Mouse (Mus musculus): Measurements from ENCODE around the gene 1700069L16Rik. TPM values are rescaled to one million over a fixed set of nuclear protein-coding genes. Genes with fewer than 3 reads are reported as not detected.

The 1700069L16Rik gene
- polyA plus RNA-seq, 1 experiment from 2014 or later = not detected

DNA sequence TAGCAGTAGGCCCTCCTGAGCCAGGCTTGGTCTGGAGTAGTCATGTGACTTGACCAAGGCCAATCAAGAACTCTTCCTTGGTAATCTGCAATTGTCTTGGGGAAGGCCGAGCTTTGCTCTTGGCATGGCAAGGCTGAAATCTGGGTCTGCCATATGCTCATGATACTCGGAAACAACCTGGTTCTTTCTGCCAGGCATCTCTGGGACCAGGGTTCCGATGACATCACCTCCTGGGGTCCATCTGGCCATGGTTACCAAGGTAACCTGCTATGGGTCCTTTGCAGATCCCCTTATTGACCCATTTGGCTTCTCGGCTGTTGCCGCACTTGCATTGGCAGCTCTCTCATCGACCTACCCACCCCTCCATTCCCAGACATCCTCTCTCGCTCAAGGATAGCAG is 3.4 kb upstream of the 1700069L16Rik start:
- Histone ChIP-seq H3K4me3 (no peak overlapping the region), H3K4me1 (replicated peaks) (peaks cover 18% of the 10 kb centered on the region), H3K27ac (no peak overlapping the region), H3K36me3 (no peaks in the 10 kb centered on the region), H3K9ac (no peak overlapping the region), H3K4me2 (no peak overlapping the region), H3K27me3 (peaks cover 8% of the 10 kb centered on the region), H3K9me3 (no peaks in the 10 kb centered on the region)
- WGBS = 77% methylated on average over 7 of the region's 7 CpGs
- no peak for ATAC-seq (ENCODE audit: low FRiP score)

DNA sequence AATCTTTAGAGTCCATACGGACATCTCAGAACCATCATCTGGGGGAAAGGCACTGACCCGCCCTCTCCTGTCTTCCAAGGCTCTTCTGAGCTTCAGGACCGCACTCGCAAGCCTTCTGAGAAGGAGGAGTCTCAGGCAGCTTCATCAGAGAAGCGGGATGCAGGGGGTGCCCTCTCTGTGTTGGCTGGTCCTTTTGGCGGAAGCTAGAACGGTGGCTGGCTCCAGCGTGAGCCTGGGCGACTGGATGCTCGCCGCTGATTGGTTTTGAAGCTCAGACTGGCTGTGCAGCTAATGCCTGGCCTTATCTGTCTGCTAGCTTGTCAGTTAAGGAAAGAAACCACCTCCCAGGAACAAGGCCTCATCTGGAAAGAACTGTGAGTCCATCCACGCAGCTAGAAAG is 2.7 kb upstream of the 1700069L16Rik start:
- no peak for ATAC-seq (ENCODE audit: low FRiP score)
- H3K9me3 ChIP-seq = no peaks in the 10 kb centered on the region
- no peak overlapping the region for H3K27ac ChIP-seq
- no peak overlapping the region for H3K4me2 ChIP-seq
- WGBS = 73% methylated on average over 12 of the region's 12 CpGs
- no peak overlapping the region for H3K4me3 ChIP-seq
- no peak overlapping the region for H3K9ac ChIP-seq
- H3K36me3 ChIP-seq = no peaks in the 10 kb centered on the region
- H3K4me1 ChIP-seq (replicated peaks) = peaks cover 18% of the 10 kb centered on the region
- peaks cover 8% of the 10 kb centered on the region for H3K27me3 ChIP-seq

DNA sequence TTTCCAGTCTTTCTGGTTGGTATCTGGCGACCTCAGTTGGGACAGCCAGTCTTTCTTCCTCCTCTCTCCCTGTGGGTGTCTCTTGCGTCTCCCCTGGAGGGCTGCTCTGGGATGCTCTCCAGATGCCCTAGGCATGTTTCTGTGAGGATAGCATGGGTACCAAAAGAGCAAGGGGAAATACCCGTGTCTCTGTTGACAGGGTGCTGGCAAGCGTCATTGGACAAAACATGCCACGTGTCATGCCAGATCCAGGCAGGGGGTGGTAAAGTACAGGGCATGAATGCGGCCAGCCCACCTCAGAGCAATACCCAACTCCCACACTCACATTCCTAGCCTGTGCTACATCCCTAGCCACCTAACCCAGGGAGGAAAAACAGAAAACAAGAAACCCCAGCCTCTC is 2.0 kb upstream of the 1700069L16Rik start:
- Histone ChIP-seq H3K4me3 (no peak overlapping the region), H3K4me1 (replicated peaks) (peaks cover 18% of the 10 kb centered on the region), H3K9ac (no peak overlapping the region), H3K36me3 (no peaks in the 10 kb centered on the region), H3K9me3 (no peaks in the 10 kb centered on the region), H3K4me2 (no peak overlapping the region), H3K27me3 (peaks cover 8% of the 10 kb centered on the region), H3K27ac (no peak overlapping the region)
- WGBS = 81% methylated on average over 6 of the region's 6 CpGs
- ATAC-seq (ENCODE audit: low FRiP score) = no peak

DNA sequence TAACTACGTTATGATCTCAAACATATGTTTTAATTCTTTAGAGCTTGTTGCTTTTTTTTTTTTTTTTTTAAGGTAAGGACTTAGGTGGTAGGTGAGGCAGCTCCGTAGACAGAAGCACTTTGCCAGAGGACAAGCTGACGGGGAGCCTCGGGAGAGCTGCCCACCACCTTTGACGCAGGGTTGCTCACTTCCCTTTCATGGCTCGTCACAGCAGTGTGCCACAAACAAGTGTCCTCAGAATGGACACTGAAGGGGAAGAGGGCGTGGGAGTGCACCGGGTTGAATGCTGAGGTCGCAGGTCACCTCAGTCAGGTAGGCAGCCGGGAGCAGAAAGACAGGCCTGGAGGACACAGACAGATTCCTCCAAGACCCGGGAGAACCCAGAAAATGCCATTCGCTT is 845 bp upstream of the 1700069L16Rik start:
- peaks cover 13% of the 10 kb centered on the region for H3K4me1 ChIP-seq (replicated peaks)
- ATAC-seq (ENCODE audit: low FRiP score) = no peak
- WGBS = 63% methylated on average over 12 of the region's 12 CpGs

DNA sequence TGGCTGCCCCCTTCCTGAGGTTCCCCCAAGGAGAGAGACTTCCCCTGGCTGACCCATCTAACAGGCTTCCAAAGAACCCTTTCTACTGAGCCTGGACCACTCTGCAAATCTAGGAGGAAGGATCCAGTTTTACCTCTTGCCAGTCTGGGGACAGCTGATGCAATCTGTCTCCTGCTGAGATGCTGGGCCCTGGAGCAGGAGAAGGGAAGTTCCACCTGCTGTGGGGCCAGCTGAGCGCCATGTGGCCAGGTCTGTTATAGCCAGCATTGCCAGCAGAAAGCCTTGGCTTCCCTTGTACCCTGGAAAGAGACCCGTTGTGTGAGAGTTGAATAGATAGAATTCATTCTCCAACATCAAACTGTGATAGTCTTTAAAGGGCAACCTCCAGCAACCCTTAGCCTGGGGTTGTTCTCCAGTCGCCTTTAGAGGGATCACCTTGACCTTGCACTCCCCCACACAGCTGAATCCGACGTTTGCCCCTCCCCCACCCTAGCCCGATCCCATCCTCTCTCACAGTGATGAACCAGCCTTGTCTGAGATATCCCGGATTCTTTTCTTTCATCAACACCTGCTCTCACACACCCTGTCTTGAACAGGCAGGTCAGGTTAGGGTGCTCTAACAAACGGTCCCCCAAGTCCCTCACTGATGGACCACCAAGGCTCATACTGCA is 870 bp downstream of the 1700069L16Rik start:
- H3K9ac ChIP-seq = no peak overlapping the region
- ATAC-seq (ENCODE audit: low FRiP score) = no peak
- no peaks in the 10 kb centered on the region for H3K9me3 ChIP-seq
- WGBS = 34% methylated on average over 8 of the region's 8 CpGs
- no peak overlapping the region for H3K4me3 ChIP-seq
- H3K36me3 ChIP-seq = no peaks in the 10 kb centered on the region
- H3K27ac ChIP-seq = no peak overlapping the region
- H3K4me1 ChIP-seq (replicated peaks) = peaks cover 21% of the 10 kb centered on the region
- H3K4me2 ChIP-seq = no peak overlapping the region
- peaks cover 8% of the 10 kb centered on the region for H3K27me3 ChIP-seq

More for the DNA sequence above, 845 bp upstream of the 1700069L16Rik start:
- Histone ChIP-seq H3K4me3 (no peak overlapping the region), H3K9ac (no peak overlapping the region), H3K4me2 (no peak overlapping the region), H3K9me3 (no peaks in the 10 kb centered on the region), H3K36me3 (no peaks in the 10 kb centered on the region), H3K27me3 (peaks cover 8% of the 10 kb centered on the region), H3K27ac (no peak overlapping the region)

DNA sequence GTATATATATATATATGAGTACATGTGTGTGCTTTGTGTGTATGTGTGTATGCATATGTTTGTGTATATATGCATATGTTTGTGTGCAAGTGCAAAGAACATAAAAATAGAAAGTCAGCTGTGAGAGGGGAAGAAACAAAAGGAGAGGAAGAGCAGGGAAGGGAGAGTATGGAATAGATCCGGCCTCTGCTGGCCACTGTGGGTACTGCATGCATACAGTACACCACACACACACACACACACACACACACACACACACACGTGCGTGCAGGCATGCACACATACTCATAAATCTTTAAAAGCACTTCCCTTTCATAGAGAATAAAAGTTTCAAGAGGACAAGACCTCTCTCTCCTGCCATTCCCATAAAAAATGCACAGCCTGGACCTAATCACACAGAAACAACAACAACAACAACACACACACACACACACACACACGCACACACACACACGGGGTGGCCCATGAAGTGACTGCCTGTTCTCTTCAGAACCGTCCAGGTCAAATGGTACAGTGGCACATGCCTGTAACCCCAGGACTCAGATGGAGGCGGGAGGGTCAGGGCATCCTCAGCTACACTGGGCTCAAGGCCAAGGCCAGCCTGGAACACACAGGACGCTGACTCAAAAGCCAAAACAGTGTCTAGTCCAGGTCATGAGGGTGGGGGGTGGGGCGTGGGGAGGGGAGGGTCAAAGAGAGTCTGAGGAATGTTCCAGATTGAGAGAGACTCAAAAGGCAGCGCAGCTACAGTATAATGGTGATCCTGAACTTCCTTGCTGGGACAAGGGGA is 2.2 kb downstream of the 1700069L16Rik start:
- 90% methylated on average over 10 of the region's 10 CpGs for WGBS
- no peak for ATAC-seq (ENCODE audit: low FRiP score)
- no peak overlapping the region for H3K27ac ChIP-seq

DNA sequence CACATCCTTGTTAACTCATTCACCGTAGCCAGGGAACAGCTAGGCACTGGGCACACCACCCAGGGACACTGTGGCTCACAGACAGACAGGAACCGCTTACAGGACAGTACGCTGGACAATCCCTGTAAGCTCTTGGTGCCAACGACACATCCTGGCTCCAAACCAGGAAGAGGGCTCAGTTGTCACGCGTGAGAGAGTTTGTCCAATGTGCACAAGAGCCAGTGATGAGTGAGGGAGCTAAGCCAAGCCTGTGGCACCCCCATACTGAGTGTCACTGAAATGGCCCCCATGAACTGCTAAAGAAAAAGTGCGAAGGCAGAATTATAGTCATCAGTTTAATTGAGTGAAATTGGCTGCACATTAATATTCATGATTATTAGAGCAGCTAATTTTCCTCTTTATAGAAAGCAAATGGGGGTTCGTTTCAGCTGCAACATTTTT is 5.3 kb downstream of the 1700069L16Rik start:
- ATAC-seq (ENCODE audit: low FRiP score) = no peak
- Histone ChIP-seq H3K9ac (no peak overlapping the region), H3K4me3 (no peak overlapping the region), H3K36me3 (no peaks in the 10 kb centered on the region), H3K9me3 (no peaks in the 10 kb centered on the region), H3K4me2 (no peak overlapping the region), H3K4me1 (replicated peaks) (peaks cover 51% of the 10 kb centered on the region), H3K27ac (peak overlapping the region; percentile 62), H3K27me3 (no peaks in the 10 kb centered on the region)
- WGBS = 75% methylated on average over 8 of the region's 8 CpGs

More for the DNA sequence above, 2.2 kb downstream of the 1700069L16Rik start:
- Histone ChIP-seq H3K4me3 (no peak overlapping the region), H3K4me1 (replicated peaks) (peaks cover 30% of the 10 kb centered on the region), H3K9ac (no peak overlapping the region), H3K27me3 (peaks cover 7% of the 10 kb centered on the region), H3K4me2 (no peak overlapping the region), H3K9me3 (no peaks in the 10 kb centered on the region), H3K36me3 (no peaks in the 10 kb centered on the region)

DNA sequence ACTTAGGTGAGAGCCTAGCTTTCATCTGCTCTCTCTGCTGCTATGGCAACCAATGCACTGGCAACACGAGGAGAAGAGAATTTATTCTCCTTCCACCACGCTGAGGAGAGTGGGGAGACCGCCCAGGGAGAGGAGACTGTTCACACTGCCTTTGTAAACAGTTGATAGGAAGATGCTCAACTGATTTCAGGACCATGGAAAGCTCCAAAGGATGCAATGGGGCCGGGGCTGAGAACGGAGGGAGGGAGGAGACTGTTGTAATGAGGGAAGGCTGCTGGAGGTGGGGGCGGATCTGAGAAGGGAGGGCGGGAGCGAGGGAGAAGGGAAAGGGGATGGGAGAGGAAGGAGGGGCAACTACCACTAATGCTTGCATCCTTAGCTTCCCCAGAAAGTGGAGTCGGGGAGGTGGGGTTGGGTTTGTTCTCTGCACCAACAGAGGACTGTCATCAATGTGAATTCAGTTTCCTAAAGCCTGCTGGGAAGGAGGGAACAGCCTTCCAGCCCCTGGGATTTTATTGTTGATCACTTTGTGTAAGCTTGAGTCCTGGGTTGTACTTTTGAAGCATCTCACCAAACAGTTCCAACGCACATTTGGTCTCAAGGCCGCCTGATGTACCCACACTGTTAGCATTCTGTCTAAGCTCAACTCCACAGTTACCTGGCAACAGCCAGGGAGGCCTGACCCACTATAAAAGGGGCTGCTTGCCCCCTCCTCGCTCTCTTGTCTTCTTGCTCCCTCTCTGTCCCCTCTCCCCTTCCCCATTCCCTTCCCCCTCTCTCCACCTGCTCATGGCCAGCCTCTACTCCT is 7.8 kb downstream of the 1700069L16Rik start:
- H3K4me3 ChIP-seq = no peak overlapping the region
- peaks cover 43% of the 10 kb centered on the region for H3K4me1 ChIP-seq (replicated peaks)
- WGBS = 6% methylated on average over 12 of the region's 12 CpGs
- H3K36me3 ChIP-seq = no peaks in the 10 kb centered on the region
- peak overlapping the region; percentile 91 for H3K27ac ChIP-seq
- H3K27me3 ChIP-seq = no peaks in the 10 kb centered on the region
- 0 out of 2 replicates have a peak overlapping the region, but pooled peaks have one; percentile 46 for H3K9ac ChIP-seq
- ATAC-seq (ENCODE audit: low FRiP score) = peak; percentile 89
- H3K9me3 ChIP-seq = no peaks in the 10 kb centered on the region
- peak overlapping the region; percentile 31 for H3K4me2 ChIP-seq

DNA sequence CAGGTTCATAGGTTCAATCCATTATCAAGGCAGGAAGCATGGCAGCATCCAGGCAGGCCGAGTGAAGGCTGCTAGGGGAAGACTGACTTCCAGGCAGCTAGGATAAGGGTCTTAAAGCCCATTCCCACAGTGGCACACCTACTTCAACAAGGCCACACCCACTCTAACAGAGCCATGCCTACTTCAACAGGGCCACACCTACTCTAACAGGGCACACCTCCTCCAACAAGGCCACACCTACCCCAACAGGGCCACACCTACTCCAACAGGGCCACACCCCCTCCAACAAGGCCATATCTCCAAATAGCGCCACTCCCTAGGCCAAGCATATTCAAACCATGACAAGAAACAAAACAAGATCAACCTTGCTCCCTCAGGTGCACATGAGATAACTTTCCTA is 11.7 kb downstream of the 1700069L16Rik start:
- no peaks in the 10 kb centered on the region for H3K9me3 ChIP-seq
- no peaks in the 10 kb centered on the region for H3K36me3 ChIP-seq
- no peak overlapping the region for H3K9ac ChIP-seq
- H3K27ac ChIP-seq = no peak overlapping the region
- no peak for ATAC-seq (ENCODE audit: low FRiP score)
- 0 out of 2 replicates have a peak, but pooled peaks cover 4% of the 10 kb centered on the region for H3K27me3 ChIP-seq
- H3K4me2 ChIP-seq = no peak overlapping the region
- peaks cover 23% of the 10 kb centered on the region for H3K4me1 ChIP-seq (replicated peaks)
- WGBS = 78% methylated on average over 2 of the region's 2 CpGs
- H3K4me3 ChIP-seq = no peak overlapping the region

DNA sequence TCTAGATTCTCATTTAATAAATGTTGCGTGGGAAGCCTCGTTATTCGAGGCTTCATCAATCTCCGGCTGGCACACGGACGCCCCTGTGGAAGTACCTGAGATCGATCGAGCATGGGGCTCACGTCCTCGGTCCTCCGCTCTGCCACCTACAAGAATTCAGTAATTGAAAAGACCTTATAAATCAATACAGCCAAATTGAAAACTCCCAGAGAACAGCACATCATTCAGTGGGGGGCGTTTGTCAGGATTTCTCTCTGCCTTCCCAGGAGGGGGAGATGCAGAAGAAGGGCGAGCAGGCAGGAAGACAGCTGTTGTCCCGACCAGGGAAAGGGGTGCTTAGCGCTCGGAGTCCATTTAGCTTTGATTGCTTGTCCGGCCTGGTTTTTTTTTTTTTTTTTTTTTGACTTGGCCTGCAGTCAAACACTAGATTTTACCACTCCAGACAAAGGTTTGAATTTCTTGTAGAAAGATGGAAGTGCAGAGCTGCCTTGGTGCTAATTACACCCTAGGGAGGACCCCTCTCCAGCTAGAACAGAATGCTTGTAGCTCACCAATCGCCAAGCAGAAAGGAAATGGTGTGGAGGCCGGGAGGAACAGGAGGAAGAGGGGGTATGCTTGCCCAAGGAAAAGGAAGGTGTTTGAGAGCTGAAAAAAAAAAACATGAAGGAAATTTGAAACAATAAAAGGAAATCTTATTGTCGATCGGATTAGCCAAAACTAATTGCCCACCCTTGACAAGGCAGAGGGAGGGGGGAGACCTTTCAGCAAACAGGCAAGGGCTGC is 20.6 kb downstream of the 1700069L16Rik start:
- Histone ChIP-seq H3K27me3 (no peaks in the 10 kb centered on the region), H3K36me3 (no peaks in the 10 kb centered on the region), H3K4me2 (no peak overlapping the region), H3K27ac (peak overlapping the region; percentile 85), H3K4me3 (no peak overlapping the region), H3K4me1 (replicated peaks) (peaks cover 24% of the 10 kb centered on the region), H3K9ac (no peak overlapping the region), H3K9me3 (no peaks in the 10 kb centered on the region)
- ATAC-seq (ENCODE audit: low FRiP score) = 0 out of 2 replicates have a peak, but pooled peaks have one; percentile 39
- 34% methylated on average over 21 of the region's 21 CpGs for WGBS

DNA sequence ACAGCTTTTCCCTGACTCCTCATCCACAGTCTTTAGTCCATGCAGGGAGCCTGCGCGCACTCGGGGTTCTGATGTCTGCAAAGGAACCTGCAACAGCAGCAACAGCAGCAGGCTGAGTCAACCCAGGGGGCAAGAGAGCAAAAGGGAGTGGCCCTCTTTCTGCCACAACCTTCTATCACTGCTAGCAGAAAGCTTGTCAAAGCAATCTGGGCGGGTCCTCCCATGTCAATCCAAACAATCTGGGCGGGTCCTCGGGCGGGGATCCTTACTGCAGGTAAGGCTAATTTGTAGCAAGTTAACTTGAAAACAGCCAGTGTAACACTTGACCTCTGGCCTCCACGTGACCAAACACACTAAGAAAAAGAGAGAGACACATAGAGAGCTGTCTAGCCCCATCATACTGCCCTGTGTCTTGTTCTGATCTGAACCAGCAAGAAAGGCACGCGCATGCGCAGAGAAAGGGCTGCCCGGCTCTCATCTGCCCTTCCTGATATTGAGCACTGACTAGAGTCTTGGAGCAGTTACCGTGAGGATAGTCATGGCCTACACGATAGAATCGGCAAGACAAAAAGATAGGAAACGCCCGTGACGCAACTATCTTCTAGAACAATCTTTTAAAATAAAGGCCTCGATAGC is 24.1 kb downstream of the 1700069L16Rik start:
- no peak overlapping the region for H3K27ac ChIP-seq
- no peak overlapping the region for H3K9ac ChIP-seq
- no peak overlapping the region for H3K4me3 ChIP-seq
- no peak overlapping the region for H3K4me2 ChIP-seq
- H3K4me1 ChIP-seq (replicated peaks) = peaks cover 24% of the 10 kb centered on the region
- no peaks in the 10 kb centered on the region for H3K36me3 ChIP-seq
- H3K9me3 ChIP-seq = no peaks in the 10 kb centered on the region
- WGBS = 79% methylated on average over 19 of the region's 19 CpGs
- ATAC-seq (ENCODE audit: low FRiP score) = no peak
- no peaks in the 10 kb centered on the region for H3K27me3 ChIP-seq

Data from hindbrain, embryonic 13.5 days (tissue).